Mouse (Mus musculus): ENCODE results near the gene Kpna2. TPM values are rescaled to one million over a fixed set of nuclear protein-coding genes. Genes with fewer than 3 reads are reported as not detected.
A peak's percentile ranks its signal among the peaks of the same experiment; 100 is the strongest.

The Kpna2 gene
- polyA plus RNA-seq, 1 experiment from 2014 or later, result 154 TPM

- H3K9me3 ChIP-seq, result no peaks in the 10 kb centered on the region
- no peaks in the 10 kb centered on the region for H3K36me3 ChIP-seq (replicated peaks)
- 76% methylated on average over 10 of the region's 10 CpGs for WGBS
- H3K4me1 ChIP-seq, result no peaks in the 10 kb centered on the region
- no peak overlapping the region for H3K4me3 ChIP-seq
- H3K9ac ChIP-seq, result no peak overlapping the region
- H3K27me3 ChIP-seq (replicated peaks), result no peaks in the 10 kb centered on the region
- H3K4me2 ChIP-seq, result no peak overlapping the region
- no peak overlapping the region for H3K27ac ChIP-seq
- no peak for ATAC-seq (replicated peaks)
These were observed 31.7 kb downstream of the Kpna2 start for GRCm38 (mm10) chr11:106967630-106968029.

- Histone ChIP-seq H3K36me3 (replicated peaks) (no peaks in the 10 kb centered on the region), H3K9me3 (no peaks in the 10 kb centered on the region), H3K4me2 (no peak overlapping the region), H3K27ac (no peak overlapping the region), H3K9ac (no peak overlapping the region), H3K4me1 (no peaks in the 10 kb centered on the region), H3K27me3 (replicated peaks) (no peaks in the 10 kb centered on the region), H3K4me3 (no peak overlapping the region)
- 88% methylated on average over 4 of the region's 4 CpGs for WGBS
- ATAC-seq (replicated peaks), result no peak
These were observed 33.5 kb downstream of the Kpna2 start for GRCm38 (mm10) chr11:106965881-106966280.

- 85% methylated on average over 9 of the region's 9 CpGs for WGBS
- no peak for ATAC-seq (replicated peaks)
These were observed 37.0 kb downstream of the Kpna2 start for GRCm38 (mm10) chr11:106962310-106962709.

GRCm38 (mm10) chr11:106961471-106962081 lies 37.8 kb downstream of the Kpna2 start:
- WGBS, result 84% methylated on average over 13 of the region's 13 CpGs
- no peak overlapping the region for H3K9ac ChIP-seq
- no peak for ATAC-seq (replicated peaks)
- H3K27ac ChIP-seq, result no peak overlapping the region
- H3K4me3 ChIP-seq, result no peak overlapping the region
- no peak overlapping the region for H3K4me2 ChIP-seq
- H3K9me3 ChIP-seq, result no peaks in the 10 kb centered on the region
- no peaks in the 10 kb centered on the region for H3K27me3 ChIP-seq (replicated peaks)
- H3K36me3 ChIP-seq (replicated peaks), result no peaks in the 10 kb centered on the region
- no peaks in the 10 kb centered on the region for H3K4me1 ChIP-seq

More at GRCm38 (mm10) chr11:106962310-106962709, 37.0 kb downstream of the Kpna2 start:
- no peaks in the 10 kb centered on the region for H3K36me3 ChIP-seq (replicated peaks)
- H3K4me3 ChIP-seq, result no peak overlapping the region
- H3K4me2 ChIP-seq, result no peak overlapping the region
- no peak overlapping the region for H3K27ac ChIP-seq
- no peaks in the 10 kb centered on the region for H3K27me3 ChIP-seq (replicated peaks)
- no peaks in the 10 kb centered on the region for H3K4me1 ChIP-seq
- H3K9ac ChIP-seq, result no peak overlapping the region
- no peaks in the 10 kb centered on the region for H3K9me3 ChIP-seq

GRCm38 (mm10) chr11:106959121-106959520 lies 40.2 kb downstream of the Kpna2 start:
- no peaks in the 10 kb centered on the region for H3K36me3 ChIP-seq (replicated peaks)
- H3K4me1 ChIP-seq, result no peaks in the 10 kb centered on the region
- no peaks in the 10 kb centered on the region for H3K27me3 ChIP-seq (replicated peaks)
- H3K4me3 ChIP-seq, result no peak overlapping the region
- WGBS, result 83% methylated on average over 5 of the region's 5 CpGs
- no peak overlapping the region for H3K9ac ChIP-seq
- H3K27ac ChIP-seq, result no peak overlapping the region
- H3K9me3 ChIP-seq, result no peaks in the 10 kb centered on the region
- ATAC-seq (replicated peaks), result no peak
- H3K4me2 ChIP-seq, result no peak overlapping the region

- no peak overlapping the region for H3K4me2 ChIP-seq
- no peaks in the 10 kb centered on the region for H3K9me3 ChIP-seq
- no peaks in the 10 kb centered on the region for H3K4me1 ChIP-seq
- no peaks in the 10 kb centered on the region for H3K27me3 ChIP-seq (replicated peaks)
- H3K4me3 ChIP-seq, result no peak overlapping the region
- H3K27ac ChIP-seq, result no peak overlapping the region
- H3K9ac ChIP-seq, result no peak overlapping the region
- H3K36me3 ChIP-seq (replicated peaks), result no peaks in the 10 kb centered on the region
- no peak for ATAC-seq (replicated peaks)
- WGBS, result 88% methylated on average over 6 of the region's 6 CpGs
These were observed 40.8 kb downstream of the Kpna2 start for GRCm38 (mm10) chr11:106958407-106959071.

GRCm38 (mm10) chr11:106957271-106957980 lies 41.9 kb downstream of the Kpna2 start:
- ATAC-seq (replicated peaks), result no peak
- no peaks in the 10 kb centered on the region for H3K4me1 ChIP-seq
- no peak overlapping the region for H3K4me3 ChIP-seq
- H3K9ac ChIP-seq, result no peak overlapping the region
- WGBS, result 89% methylated on average over 12 of the region's 12 CpGs
- no peaks in the 10 kb centered on the region for H3K27me3 ChIP-seq (replicated peaks)
- no peaks in the 10 kb centered on the region for H3K36me3 ChIP-seq (replicated peaks)
- H3K4me2 ChIP-seq, result no peak overlapping the region
- 0 out of 2 replicates have a peak overlapping the region, but pooled peaks have one; percentile 14 for H3K27ac ChIP-seq
- H3K9me3 ChIP-seq, result no peaks in the 10 kb centered on the region

GRCm38 (mm10) chr11:106954566-106954965 lies 44.8 kb downstream of the Kpna2 start:
- Histone ChIP-seq H3K4me1 (no peaks in the 10 kb centered on the region), H3K27me3 (replicated peaks) (no peaks in the 10 kb centered on the region), H3K9me3 (no peaks in the 10 kb centered on the region), H3K4me3 (no peak overlapping the region), H3K9ac (no peak overlapping the region), H3K4me2 (no peak overlapping the region), H3K27ac (no peak overlapping the region), H3K36me3 (replicated peaks) (no peaks in the 10 kb centered on the region)
- 75% methylated on average over 8 of the region's 8 CpGs for WGBS
- ATAC-seq (replicated peaks), result no peak

GRCm38 (mm10) chr11:106954116-106954515 lies 45.2 kb downstream of the Kpna2 start:
- WGBS, result 80% methylated on average over 9 of the region's 9 CpGs
- H3K36me3 ChIP-seq (replicated peaks), result no peaks in the 10 kb centered on the region
- H3K27ac ChIP-seq, result no peak overlapping the region
- no peaks in the 10 kb centered on the region for H3K9me3 ChIP-seq
- ATAC-seq (replicated peaks), result no peak
- no peaks in the 10 kb centered on the region for H3K4me1 ChIP-seq
- H3K9ac ChIP-seq, result no peak overlapping the region
- no peak overlapping the region for H3K4me2 ChIP-seq
- no peak overlapping the region for H3K4me3 ChIP-seq
- H3K27me3 ChIP-seq (replicated peaks), result no peaks in the 10 kb centered on the region

Other genes starting within 250 kb of the Kpna2 start
- gene Pecam1, start 248.9 kb downstream of the Kpna2 start, polyA plus RNA-seq (2015; fragmentation: Nextera tagmentation; extraction: Ambion mirVana), result 15.1 and 17.5 TPM in 2 replicates
- 0.79 and 0.88 TPM in 2 replicates for gene Milr1, start 248.3 kb downstream of the Kpna2 start, polyA plus RNA-seq (2015; fragmentation: Nextera tagmentation; extraction: Ambion mirVana)
- gene Polg2, start 220.0 kb downstream of the Kpna2 start, polyA plus RNA-seq (2015; fragmentation: Nextera tagmentation; extraction: Ambion mirVana), result 9.6 and 10.4 TPM in 2 replicates
- gene Ddx5, start 210.4 kb downstream of the Kpna2 start, polyA plus RNA-seq (2015; fragmentation: Nextera tagmentation; extraction: Ambion mirVana), result 370 and 394 TPM in 2 replicates
- gene Cep95, start 210.3 kb downstream of the Kpna2 start, polyA plus RNA-seq (2015; fragmentation: Nextera tagmentation; extraction: Ambion mirVana), result 17.0 and 17.3 TPM in 2 replicates
- gene Smurf2, start 78.8 kb downstream of the Kpna2 start, polyA plus RNA-seq (2015; fragmentation: Nextera tagmentation; extraction: Ambion mirVana), result 14.0 and 15.1 TPM in 2 replicates
- 6.9 and 7.3 TPM in 2 replicates for gene 1810010H24Rik, start 26.1 kb upstream of the Kpna2 start, polyA plus RNA-seq (2015; fragmentation: Nextera tagmentation; extraction: Ambion mirVana)
- gene Bptf, start 132.6 kb upstream of the Kpna2 start, polyA plus RNA-seq (2015; fragmentation: Nextera tagmentation; extraction: Ambion mirVana), result 34.8 and 36.0 TPM in 2 replicates
- 53.8 and 54.5 TPM in 2 replicates for gene Nol11, start 189.8 kb upstream of the Kpna2 start, polyA plus RNA-seq (2015; fragmentation: Nextera tagmentation; extraction: Ambion mirVana)

Measured in midbrain, embryonic 15.5 days (tissue).